Mouse (Mus musculus) CD8-positive naive resting alpha-beta T cell, adult 57 days (primary cell): Measurements from ENCODE around the gene Adh6a. TPM values are rescaled to one million over a fixed set of nuclear protein-coding genes. Genes with fewer than 3 reads are reported as not detected.

Experiments
- total RNA-seq: library from RNA; stranded (reverse); gene quantifications from one replicate; pipeline ENCODE4 v1.2.4, GENCODE M21; 2023

Gene Adh6a
- total RNA-seq, result not detected

GRCm38 (mm10) chr3:138312965-138313364 lies at the start of gene Adh6a:
TSS of gene Adh6a (plus strand) at chr3:138313286.

GRCm38 (mm10) chr3:138341471-138341870 lies 28.4 kb downstream of the Adh6a start, which contains the start of gene Adh6b:
TSS of gene Adh6b (plus strand) at chr3:138341775.

Other genes starting within 250 kb of the Adh6a start
- not detected for gene 1110002E22Rik, start 248.2 kb upstream of the Adh6a start, total RNA-seq
- gene Gm5105, start 245.9 kb upstream of the Adh6a start, total RNA-seq, result not detected
- 7.3 TPM for gene Trmt10a, start 169.8 kb upstream of the Adh6a start, total RNA-seq
- gene Mttp, start 168.3 kb upstream of the Adh6a start, total RNA-seq, result 3.0 TPM
- not detected for gene 4930579F01Rik, start 119.5 kb upstream of the Adh6a start, total RNA-seq
- not detected for gene Adh7, start 95.5 kb upstream of the Adh6a start, total RNA-seq
- gene Adh1, start 52.3 kb upstream of the Adh6a start, total RNA-seq, result 1.9 TPM
- gene Adh6b, start 28.5 kb downstream of the Adh6a start, total RNA-seq, result not detected
- not detected for gene Adh4, start 102.2 kb downstream of the Adh6a start, total RNA-seq
- gene Adh5, start 129.8 kb downstream of the Adh6a start, total RNA-seq, result 73.6 TPM
- 46.0 TPM for gene Metap1, start 176.2 kb downstream of the Adh6a start, total RNA-seq
- 63.4 TPM for gene Eif4e, start 212.9 kb downstream of the Adh6a start, total RNA-seq